Mouse (Mus musculus) lung, postnatal 0 days (tissue): ENCODE measurements around the gene Cxcl9. TPM values are rescaled to one million over a fixed set of nuclear protein-coding genes. Genes with fewer than 3 reads are reported as not detected.

Experiments used
- ATAC-seq: fragments of 200-750 bp; cut with Nextera tagmentation; 2 replicates; pipeline ENCODE4 v1.8.0; 2017; ENCODE audit warnings: moderate library complexity
- DNase-seq: peaks from one replicate; pipeline ENCODE4 v3.0.0-alpha.2; 2016; ENCODE audit warnings: low spot score
- H3K27ac ChIP-seq: fragments of 300-500 bp; sonication (generic); 2 replicates; pipeline ENCODE4 v1.5.1; 2014; ENCODE audit warnings: antibody characterized with exemption, mild to moderate bottlenecking, low read length, mixed read lengths
- H3K27me3 ChIP-seq: fragments of 300-500 bp; sonication (generic); replicated peaks from 2 replicates; pipeline ENCODE4 v1.6.1; 2014; ENCODE audit warnings: low read length, mixed read lengths; ENCODE audit not compliant: insufficient read depth
- H3K36me3 ChIP-seq: fragments of 300-500 bp; sonication (generic); 2 replicates; pipeline ENCODE4 v1.6.1; 2014; ENCODE audit warnings: low read length, mixed read lengths; ENCODE audit not compliant: insufficient read depth
- H3K4me1 ChIP-seq: fragments of 300-500 bp; sonication (generic); 2 replicates; pipeline ENCODE4 v1.6.1; 2014; ENCODE audit warnings: antibody characterized with exemption, low read depth, low read length, mixed read lengths; ENCODE audit not compliant: insufficient read depth
- H3K4me2 ChIP-seq: fragments of 300-500 bp; sonication (generic); replicated peaks from 2 replicates; pipeline ENCODE4 v1.6.1; 2014; ENCODE audit warnings: low read depth, mild to moderate bottlenecking, low read length, moderate library complexity, mixed read lengths
- H3K4me3 ChIP-seq: fragments of 300-500 bp; sonication (generic); 2 replicates; pipeline ENCODE4 v1.5.1; 2014; ENCODE audit warnings: low read depth, low read length
- H3K9ac ChIP-seq: fragments of 300-500 bp; sonication (generic); replicated peaks from 2 replicates; pipeline ENCODE4 v1.6.1; 2014; ENCODE audit warnings: low read depth, mild to moderate bottlenecking
- H3K9me3 ChIP-seq: fragments of 300-500 bp; sonication (generic); 2 replicates; pipeline ENCODE4 v1.6.1; 2016; ENCODE audit warnings: low read length, mixed read lengths
- CTCF ChIP-seq: IDR thresholded peaks from 2 replicates; pipeline ENCODE4 v1.5.1; 2016; ENCODE audit warnings: antibody characterized with exemption, mild to moderate bottlenecking
- EP300 ChIP-seq: IDR thresholded peaks from 2 replicates; pipeline ENCODE4 v1.6.1; 2016; ENCODE audit warnings: antibody characterized with exemption, mild to moderate bottlenecking, control low read depth
- WGBS: fragments of 180-500 bp; shearing (Covaris S2); extraction: QIAGEN DNeasy Blood & Tissue Kit; methylation state at CpG from one replicate; pipeline ENCODE4 v1.1.7; 2014; 5-methylcytosine and 5-hydroxymethylcytosine counted together
- polyA plus RNA-seq: library from polyadenylated mRNA; unstranded; fragments of >200 nt; fragmentation: Nextera tagmentation; extraction: Ambion mirVana; gene quantifications from 2 replicates; pipeline ENCODE4 v1.2.1, GENCODE M21; 2015

Gene Cxcl9
- polyA plus RNA-seq: not detected in 2 replicates

DNA sequence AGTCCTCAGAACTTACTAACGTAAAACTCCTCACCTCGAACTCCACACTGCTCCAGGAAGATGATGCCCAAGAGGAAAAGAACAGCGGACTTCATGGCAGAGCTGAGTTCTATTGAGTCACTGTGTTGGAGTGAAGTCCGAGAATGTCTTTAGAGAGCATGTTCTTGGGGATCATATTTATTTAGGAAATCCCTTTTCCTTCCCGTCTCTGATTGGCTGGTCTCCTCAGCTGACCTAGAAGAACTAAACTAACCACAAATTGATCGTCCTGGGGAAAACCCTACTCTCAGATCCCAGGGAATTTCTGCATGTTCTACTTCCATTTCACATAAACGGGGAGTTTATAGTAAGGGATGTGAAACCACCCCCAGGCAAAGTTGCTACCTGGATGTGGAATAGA is at the start of gene Cxcl9:
Gene Cxcl9, minus strand, starts transcription at position 151 of the 400 bp plus-strand sequence.
- Histone ChIP-seq H3K36me3 (no peaks in the 10 kb centered on the region), H3K4me2 (no peak within 1 kb of the TSS), H3K4me1 (0 out of 2 replicates have a peak, but pooled peaks cover 6% of the 10 kb centered on the region), H3K27ac (no peak within 1 kb of the TSS), H3K27me3 (no peaks in the 10 kb centered on the region), H3K4me3 (no peak within 1 kb of the TSS), H3K9me3 (no peaks in the 10 kb centered on the region), H3K9ac (no peak within 1 kb of the TSS)
- DNase-seq (no peak), ATAC-seq (no peak)
- 76% methylated on average over 7 of the region's 7 CpGs for WGBS
- TF ChIP-seq CTCF (no peak), EP300 (no peak)

GRCm38 (mm10) chr5:92376795-92377405 is 49.0 kb upstream of the Cxcl9 start:
- no peak for ATAC-seq
- no peak for DNase-seq

GRCm38 (mm10) chr5:92375368-92375767 is 47.5 kb upstream of the Cxcl9 start:
- no peak overlapping the region for H3K4me3 ChIP-seq
- peaks cover 4% of the 10 kb centered on the region; the same call in 1 of the 2 replicates for H3K4me1 ChIP-seq
- H3K27ac ChIP-seq: peak overlapping the region; percentile 10; the same call in 1 of the 2 replicates
- no peaks in the 10 kb centered on the region for H3K36me3 ChIP-seq
- 53% methylated on average over 17 of the region's 17 CpGs for WGBS
- TF ChIP-seq EP300 (no peak), CTCF (no peak)
- ATAC-seq: 0 out of 2 replicates have a peak, but pooled peaks have one; percentile 21
- H3K9ac ChIP-seq: no peak overlapping the region
- no peak for DNase-seq
- H3K27me3 ChIP-seq: no peaks in the 10 kb centered on the region
- no peaks in the 10 kb centered on the region for H3K9me3 ChIP-seq
- no peak overlapping the region for H3K4me2 ChIP-seq

More at GRCm38 (mm10) chr5:92376795-92377405, 49.0 kb upstream of the Cxcl9 start:
- Histone ChIP-seq H3K27me3 (no peaks in the 10 kb centered on the region), H3K36me3 (no peaks in the 10 kb centered on the region), H3K9me3 (no peaks in the 10 kb centered on the region), H3K4me3 (no peak overlapping the region), H3K9ac (no peak overlapping the region), H3K4me1 (peaks cover 4% of the 10 kb centered on the region; the same call in 1 of the 2 replicates), H3K4me2 (0 out of 2 replicates have a peak overlapping the region, but pooled peaks have one; percentile 3), H3K27ac (no peak overlapping the region)
- WGBS: 18% methylated on average over 13 of the region's 13 CpGs
- TF ChIP-seq EP300 (no peak), CTCF (no peak)

GRCm38 (mm10) chr5:92374721-92375142 is 46.9 kb upstream of the Cxcl9 start:
- H3K4me2 ChIP-seq: 0 out of 2 replicates have a peak overlapping the region, but pooled peaks have one; percentile 3
- peaks cover 4% of the 10 kb centered on the region; the same call in 1 of the 2 replicates for H3K4me1 ChIP-seq
- DNase-seq: peak; percentile 38
- H3K4me3 ChIP-seq: no peak overlapping the region
- no peak overlapping the region for H3K9ac ChIP-seq
- TF ChIP-seq CTCF (peak; percentile 51), EP300 (no peak)
- no peaks in the 10 kb centered on the region for H3K27me3 ChIP-seq
- H3K27ac ChIP-seq: peak overlapping the region; percentile 10; the same call in 1 of the 2 replicates
- ATAC-seq: peak; percentile 52
- H3K9me3 ChIP-seq: no peaks in the 10 kb centered on the region
- WGBS: 27% methylated on average over 6 of the region's 6 CpGs
- H3K36me3 ChIP-seq: no peaks in the 10 kb centered on the region

DNA sequence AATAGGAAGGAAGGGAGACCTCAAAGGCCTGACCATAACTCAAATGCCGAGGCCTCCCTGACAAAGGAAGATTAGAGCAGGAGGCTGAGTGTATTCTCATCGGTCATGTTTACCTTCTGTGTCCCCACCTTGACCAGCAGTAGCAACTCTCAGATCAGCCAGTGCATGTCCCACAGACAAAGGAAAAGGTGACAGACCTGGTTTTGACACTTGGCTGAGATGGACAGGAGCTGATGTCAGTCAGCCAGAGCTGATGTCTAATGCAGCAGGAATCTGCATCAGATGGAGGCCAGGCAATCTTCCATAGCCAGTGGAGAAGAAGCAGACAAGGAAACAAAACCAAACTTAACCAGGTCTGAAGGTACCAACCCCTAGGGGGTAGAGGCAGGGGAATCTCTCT is 44.7 kb upstream of the Cxcl9 start:
- no peaks in the 10 kb centered on the region for H3K9me3 ChIP-seq
- ATAC-seq: no peak

DNA sequence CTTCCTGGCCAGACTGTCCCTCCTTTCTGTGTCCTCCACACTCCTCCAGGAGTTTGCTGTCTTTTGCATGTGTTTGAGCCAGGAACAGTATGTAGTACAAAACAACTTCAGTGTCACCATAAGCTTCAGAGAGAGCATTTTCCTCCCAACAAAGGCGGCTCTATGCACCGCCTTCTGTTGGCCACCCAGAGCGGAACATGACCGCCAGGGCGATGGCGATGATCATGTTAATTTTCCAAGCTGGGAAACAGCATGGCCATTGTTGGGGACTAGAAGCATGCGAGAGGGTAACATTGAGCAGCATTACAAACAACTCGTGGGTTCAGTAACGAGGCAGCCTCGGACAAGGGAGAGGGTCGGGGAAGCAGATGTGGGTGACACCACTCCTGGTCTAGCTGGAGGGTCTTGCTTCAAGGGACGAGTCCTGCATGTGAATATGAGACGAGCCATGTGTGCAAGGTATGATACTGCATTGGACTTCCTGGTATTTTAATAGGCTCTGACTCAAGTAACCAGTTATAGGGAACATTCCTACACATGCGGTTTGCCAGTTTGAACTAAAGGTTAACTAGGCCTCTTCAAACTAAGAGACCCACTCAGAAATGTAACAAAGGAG is 43.6 kb upstream of the Cxcl9 start:
- Histone ChIP-seq H3K27me3 (no peaks in the 10 kb centered on the region), H3K4me1 (no peaks in the 10 kb centered on the region), H3K36me3 (no peaks in the 10 kb centered on the region), H3K4me3 (no peak overlapping the region), H3K4me2 (no peak overlapping the region), H3K9ac (no peak overlapping the region), H3K27ac (no peak overlapping the region), H3K9me3 (no peaks in the 10 kb centered on the region)
- TF ChIP-seq EP300 (no peak), CTCF (no peak)
- DNase-seq (no peak), ATAC-seq (no peak)
- WGBS: 81% methylated on average over 14 of the region's 14 CpGs

More for the DNA sequence above, 44.7 kb upstream of the Cxcl9 start:
- Histone ChIP-seq H3K4me2 (no peak overlapping the region), H3K27me3 (no peaks in the 10 kb centered on the region), H3K4me1 (peaks cover 4% of the 10 kb centered on the region; the same call in 1 of the 2 replicates), H3K9ac (no peak overlapping the region), H3K36me3 (no peaks in the 10 kb centered on the region), H3K4me3 (no peak overlapping the region), H3K27ac (no peak overlapping the region)
- WGBS: 11% methylated on average over 2 of the region's 2 CpGs
- no peak for TF ChIP-seq EP300
- TF ChIP-seq CTCF: no peak
- DNase-seq: no peak
